Mouse (Mus musculus) liver, adult 2 months (tissue): Measurements from ENCODE around the gene Mest.

Experiments
- CTCF ChIP-seq: fragments of 200-500 bp; IDR thresholded peaks from 2 replicates; pipeline ENCODE4 v1.5.1; 2011; ENCODE audit warnings: low read depth, low read length, control low read depth
- POLR2A ChIP-seq: fragments of 200-500 bp; IDR thresholded peaks from 2 replicates; pipeline ENCODE4 v1.6.1; 2011; ENCODE audit warnings: low read length, control low read depth; ENCODE audit not compliant: insufficient read depth; ENCODE audit errors: extremely low read depth

- no peak for TF ChIP-seq CTCF
- no peak for TF ChIP-seq POLR2A
These were observed 9.3 kb downstream of the Mest start for GRCm38 (mm10) chr6:30732571-30733130.
